Mouse (Mus musculus): ENCODE data around the gene Fbxo28. TPM values are rescaled to one million over a fixed set of nuclear protein-coding genes. Genes with fewer than 3 reads are reported as not detected.

Gene Fbxo28
- 26.9 and 33.4 TPM in 2 replicates for total RNA-seq (2023)

GRCm38 (mm10) chr1:182340821-182341781 lies at the start of gene Fbxo28:
TSS of gene Fbxo28 (minus strand) at chr1:182341629.

GRCm38 (mm10) chr1:182282091-182283075 lies 59.0 kb downstream of the Fbxo28 start, which contains the start of gene Degs1:
TSS of gene Degs1 (minus strand) at chr1:182282804.

Other genes starting within 250 kb of the Fbxo28 start
- 40.9 and 48.4 TPM in 2 replicates for gene Srp9, start 216.9 kb downstream of the Fbxo28 start, total RNA-seq (2023)
- not detected in 2 replicates for gene Vmn1r1, start 177.1 kb downstream of the Fbxo28 start, total RNA-seq (2023)
- 168 and 202 TPM in 2 replicates for gene Degs1, start 58.8 kb downstream of the Fbxo28 start, total RNA-seq (2023)
- 16.6 and 17.0 TPM in 2 replicates for gene Trp53bp2, start 67.5 kb upstream of the Fbxo28 start, total RNA-seq (2023)
- gene Capn2, start 176.0 kb upstream of the Fbxo28 start, total RNA-seq (2023) = 45.0 and 50.6 TPM in 2 replicates
- not detected in 2 replicates for gene Capn8, start 223.4 kb upstream of the Fbxo28 start, total RNA-seq (2023)

Data from neutrophil, adult 65 days (primary cell).